Mouse (Mus musculus) left cerebral cortex, adult 9 months (tissue): ENCODE measurements around the gene Myh3.

ENCODE experiments used
- DNase-seq, 2 experiments: peaks; one replicate each; pipeline ENCODE4 v3.0.0; 2022; ENCODE audit warnings: low spot score in 2 of 2

Myh3 gene

GRCm38 (mm10) chr11:67143863-67144498 lies 65.9 kb downstream of the Myh3 start:
- no peak for DNase-seq

- no peak for DNase-seq
Observed at GRCm38 (mm10) chr11:67144559-67145265, 66.6 kb downstream of the Myh3 start.

GRCm38 (mm10) chr11:67145482-67146408 lies 67.6 kb downstream of the Myh3 start:
- no peak for DNase-seq

- no peak for DNase-seq
Observed at GRCm38 (mm10) chr11:67146409-67147282, 68.5 kb downstream of the Myh3 start.

GRCm38 (mm10) chr11:67147283-67147921 lies 69.3 kb downstream of the Myh3 start:
- no peak for DNase-seq

- DNase-seq = no peak
Observed at GRCm38 (mm10) chr11:67148286-67149012, 70.3 kb downstream of the Myh3 start.

- no peak for DNase-seq
Observed at GRCm38 (mm10) chr11:67150237-67150636, 72.1 kb downstream of the Myh3 start.

GRCm38 (mm10) chr11:67151159-67151558 lies 73.1 kb downstream of the Myh3 start:
- DNase-seq = no peak
